Mouse (Mus musculus) midbrain, embryonic 15.5 days (tissue): Measurements from ENCODE around the gene Ppp1r8. TPM values are rescaled to one million over a fixed set of nuclear protein-coding genes. Genes with fewer than 3 reads are reported as not detected.
"Not testable (repeated sequence)": the region's sequence is repeated elsewhere in the genome, so short reads cannot be mapped to it uniquely, and the experiment has no call there.

Experiments
- ATAC-seq: fragments of 200-750 bp; cut with Nextera tagmentation; replicated peaks from 2 replicates; pipeline ENCODE4 v1.8.0; 2017; ENCODE audit warnings: moderate TSS enrichment
- H3K27ac ChIP-seq: fragments of 300-500 bp; sonication (generic); 2 replicates; pipeline ENCODE4 v1.5.1; 2015; ENCODE audit warnings: mild to moderate bottlenecking, inconsistent platforms
- H3K27me3 ChIP-seq: fragments of 300-500 bp; sonication (generic); replicated peaks from 2 replicates; pipeline ENCODE4 v1.6.1; 2015; ENCODE audit warnings: inconsistent platforms
- H3K36me3 ChIP-seq: fragments of 300-500 bp; sonication (generic); replicated peaks from 2 replicates; pipeline ENCODE4 v1.6.1; 2015; ENCODE audit warnings: inconsistent platforms
- H3K4me1 ChIP-seq: fragments of 300-500 bp; sonication (generic); 2 replicates; pipeline ENCODE4 v1.6.1; 2015; ENCODE audit warnings: inconsistent platforms
- H3K4me2 ChIP-seq: fragments of 300-500 bp; sonication (generic); 2 replicates; pipeline ENCODE4 v1.6.1; 2015; ENCODE audit warnings: inconsistent platforms, mild to moderate bottlenecking, moderate library complexity
- H3K4me3 ChIP-seq: fragments of 300-500 bp; sonication (generic); 2 replicates; pipeline ENCODE4 v1.5.1; 2015; ENCODE audit warnings: mild to moderate bottlenecking, inconsistent platforms
- H3K9ac ChIP-seq: fragments of 300-500 bp; sonication (generic); 2 replicates; pipeline ENCODE4 v1.6.1; 2015; ENCODE audit warnings: mild to moderate bottlenecking, inconsistent platforms
- H3K9me3 ChIP-seq: fragments of 300-500 bp; sonication (generic); 2 replicates; pipeline ENCODE4 v1.6.1; 2016; ENCODE audit warnings: inconsistent platforms
- WGBS: fragments of 180-500 bp; shearing (Covaris S2); methylation state at CpG from one replicate; pipeline ENCODE4 v1.1.7; 2015; ENCODE audit warnings: mixed read lengths; 5-methylcytosine and 5-hydroxymethylcytosine counted together
- polyA plus RNA-seq: library from polyadenylated mRNA; unstranded; fragments of >200 nt; fragmentation: Nextera tagmentation; extraction: Ambion mirVana; gene quantifications from 2 replicates; pipeline ENCODE4 v1.2.1, GENCODE M21; 2015

Ppp1r8 gene
- polyA plus RNA-seq, 1 experiment from 2014 or later, result 52.8 TPM

DNA sequence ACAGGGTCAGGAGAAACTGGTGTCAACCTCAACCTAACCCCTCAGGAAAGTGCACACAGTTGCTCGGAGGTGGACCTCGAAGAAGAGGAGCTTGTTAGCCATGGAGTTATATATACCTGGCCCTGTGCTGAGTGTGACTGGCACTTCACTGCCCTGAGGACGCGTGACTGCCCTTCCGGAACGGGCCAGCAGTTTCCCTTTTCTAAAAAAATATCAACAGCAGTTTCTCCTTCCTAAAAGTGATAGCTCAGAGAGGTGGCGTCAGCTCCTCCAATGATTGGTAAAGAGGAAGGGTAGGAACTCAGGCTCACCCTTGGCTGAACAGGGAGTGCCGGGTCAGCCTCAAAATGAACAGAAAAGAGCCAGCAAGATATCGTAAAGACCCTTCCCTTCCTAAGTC, 48.9 kb downstream of the Ppp1r8 start:
- Histone ChIP-seq H3K36me3 (no peaks in the 10 kb centered on the region), H3K4me3 (no peak overlapping the region), H3K27me3 (peaks cover 9% of the 10 kb centered on the region; the same call in 1 of the 2 replicates), H3K27ac (no peak overlapping the region), H3K4me2 (no peak overlapping the region), H3K9ac (no peak overlapping the region), H3K9me3 (no peaks in the 10 kb centered on the region), H3K4me1 (peaks cover 5% of the 10 kb centered on the region)
- WGBS, result 83% methylated on average over 9 of the region's 9 CpGs
- no peak for ATAC-seq

DNA sequence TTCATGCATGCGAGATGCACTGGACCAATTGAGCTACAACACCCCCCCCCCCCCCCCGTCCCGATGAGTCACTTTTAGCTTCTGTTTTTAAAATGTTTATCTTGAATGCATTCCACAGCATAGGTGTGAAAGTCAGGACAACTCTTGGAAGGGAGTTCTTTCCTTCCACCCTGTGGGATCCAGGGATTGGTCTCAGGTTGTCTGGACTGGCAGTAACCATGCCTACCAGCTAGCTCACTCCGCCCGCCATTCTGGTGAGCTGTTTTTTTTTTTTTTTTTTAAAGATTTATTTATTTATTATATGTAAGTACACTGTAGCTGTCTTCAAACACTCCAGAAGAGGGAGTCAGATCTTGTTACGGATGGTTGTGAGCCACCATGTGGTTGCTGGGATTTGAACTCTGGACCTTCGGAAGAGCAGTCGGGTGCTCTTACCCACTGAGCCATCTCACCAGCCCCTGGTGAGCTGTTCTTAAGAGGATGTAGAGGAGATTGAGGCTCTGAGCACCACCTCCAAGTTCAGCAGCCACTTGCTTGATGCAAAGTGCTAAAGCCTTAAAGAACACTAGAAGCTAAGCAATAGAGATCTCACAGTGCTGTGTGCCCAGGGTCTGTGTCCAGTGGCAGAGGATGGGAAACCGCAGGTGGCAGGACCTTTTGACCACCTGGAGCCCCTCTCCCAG, 49.5 kb downstream of the Ppp1r8 start:
- H3K27ac ChIP-seq, H3K4me1 ChIP-seq, H3K4me2 ChIP-seq, ATAC-seq, H3K9me3 ChIP-seq, H3K9ac ChIP-seq, H3K27me3 ChIP-seq, H3K4me3 ChIP-seq, H3K36me3 ChIP-seq: not testable (repeated sequence)
- WGBS, result 84% methylated on average over 9 of the region's 9 CpGs

DNA sequence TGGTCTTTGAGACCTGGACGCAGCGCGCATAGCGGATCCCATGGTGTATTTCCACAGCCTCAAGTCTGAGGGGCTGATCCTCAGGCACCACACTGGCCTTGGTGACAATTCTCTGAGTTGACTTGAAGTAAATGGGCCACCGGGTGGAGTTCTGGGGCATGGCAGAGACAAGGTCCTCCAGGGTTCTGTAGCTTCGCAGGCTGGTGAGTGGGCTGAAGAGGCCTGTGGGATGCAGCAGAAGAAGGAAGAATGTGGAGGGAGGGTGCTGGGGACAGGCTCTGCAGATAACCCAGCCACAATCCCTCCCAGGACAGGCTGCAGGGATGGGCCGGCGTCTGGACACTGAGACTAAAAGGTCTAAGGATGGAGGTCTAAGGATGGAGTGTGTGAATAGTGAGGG, 53.2 kb downstream of the Ppp1r8 start:
- Histone ChIP-seq H3K36me3 (no peaks in the 10 kb centered on the region), H3K27me3 (0 out of 2 replicates have a peak, but pooled peaks cover 1% of the 10 kb centered on the region), H3K4me2 (no peak overlapping the region), H3K4me1 (no peaks in the 10 kb centered on the region), H3K4me3 (no peak overlapping the region), H3K9me3 (no peaks in the 10 kb centered on the region), H3K27ac (no peak overlapping the region), H3K9ac (no peak overlapping the region)
- WGBS, result 95% methylated on average over 8 of the region's 8 CpGs
- ATAC-seq, result no peak

DNA sequence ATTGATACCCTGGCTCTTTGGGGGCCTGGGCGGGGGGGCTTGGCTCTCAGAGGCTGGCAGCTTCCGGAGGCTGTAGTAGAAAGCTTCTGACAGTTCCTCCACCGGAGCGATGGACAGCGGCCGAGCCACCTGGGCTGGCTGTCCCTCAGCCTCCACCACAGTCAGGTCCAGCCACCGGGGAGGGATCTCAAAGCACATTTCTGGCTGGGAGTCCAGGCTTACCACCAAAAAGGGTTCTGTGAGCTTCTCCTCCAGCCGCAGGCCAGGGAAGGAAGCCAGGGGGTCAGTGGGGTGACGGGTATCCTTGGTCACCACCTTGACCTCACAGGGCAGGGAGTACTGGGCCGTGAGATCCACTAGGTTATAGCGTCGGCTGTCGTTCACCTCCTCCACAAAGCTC, 57.7 kb downstream of the Ppp1r8 start:
- Histone ChIP-seq H3K9ac (no peak overlapping the region), H3K9me3 (no peaks in the 10 kb centered on the region), H3K27ac (no peak overlapping the region), H3K4me2 (no peak overlapping the region), H3K36me3 (no peaks in the 10 kb centered on the region), H3K27me3 (no peaks in the 10 kb centered on the region), H3K4me1 (no peaks in the 10 kb centered on the region), H3K4me3 (no peak overlapping the region)
- whole genome bisulfite sequencing, result 91% methylated on average over 13 of the region's 13 CpGs
- ATAC-seq, result no peak

DNA sequence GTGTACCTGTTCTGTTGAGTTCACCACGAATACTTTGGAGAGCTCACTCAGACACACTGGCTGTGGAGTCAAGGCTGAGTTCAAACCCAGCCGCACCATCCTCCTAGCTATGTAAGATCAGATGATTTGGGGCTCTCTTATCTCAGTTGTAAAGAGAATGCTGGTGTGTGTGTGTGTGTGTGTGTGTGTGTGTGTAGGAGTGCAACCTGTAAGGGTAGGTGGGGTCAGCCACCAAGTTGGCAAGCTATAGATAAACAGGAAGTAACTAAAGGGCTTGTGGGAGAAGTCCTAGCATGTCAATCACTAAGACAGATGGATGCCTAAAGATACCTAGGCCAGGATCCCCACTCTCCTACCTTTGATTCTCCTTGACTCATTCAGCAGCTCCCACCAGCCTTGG, 59.2 kb downstream of the Ppp1r8 start:
- H3K4me3 ChIP-seq, result no peak overlapping the region
- H3K9ac ChIP-seq, result no peak overlapping the region

DNA sequence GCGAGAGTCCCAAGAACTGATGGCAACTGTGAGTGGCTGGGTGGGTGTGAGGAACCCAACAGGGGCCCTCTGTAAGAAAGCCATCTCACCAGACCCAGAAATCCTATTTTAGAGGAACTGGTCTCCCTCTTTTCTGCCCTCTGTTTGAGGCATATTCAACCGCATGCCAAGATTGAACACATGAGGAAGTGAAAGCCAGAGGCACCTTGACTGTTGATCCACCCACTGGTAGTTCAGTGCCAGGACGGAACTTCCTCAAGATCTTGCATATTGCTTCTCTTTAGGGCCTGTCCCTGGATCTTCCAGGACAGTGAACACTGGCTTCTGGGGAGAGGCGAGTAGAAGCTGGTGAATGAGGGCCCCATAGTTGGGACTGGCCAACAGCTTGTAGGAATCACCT, 62.7 kb downstream of the Ppp1r8 start:
- no peak overlapping the region for H3K4me2 ChIP-seq
- no peak overlapping the region for H3K9ac ChIP-seq
- no peaks in the 10 kb centered on the region for H3K9me3 ChIP-seq
- no peak overlapping the region for H3K4me3 ChIP-seq
- H3K4me1 ChIP-seq, result no peaks in the 10 kb centered on the region
- WGBS, result 91% methylated on average over 4 of the region's 4 CpGs
- no peak overlapping the region for H3K27ac ChIP-seq
- H3K27me3 ChIP-seq, result no peaks in the 10 kb centered on the region
- ATAC-seq, result no peak
- peaks cover 6% of the 10 kb centered on the region; the same call in 1 of the 2 replicates for H3K36me3 ChIP-seq

More for the DNA sequence above, 59.2 kb downstream of the Ppp1r8 start:
- 82% methylated on average over 2 of the region's 2 CpGs for WGBS
- no peaks in the 10 kb centered on the region for H3K9me3 ChIP-seq
- no peaks in the 10 kb centered on the region for H3K4me1 ChIP-seq
- no peak overlapping the region for H3K27ac ChIP-seq
- no peak for ATAC-seq
- no peaks in the 10 kb centered on the region for H3K36me3 ChIP-seq
- H3K27me3 ChIP-seq, result no peaks in the 10 kb centered on the region
- H3K4me2 ChIP-seq, result no peak overlapping the region

DNA sequence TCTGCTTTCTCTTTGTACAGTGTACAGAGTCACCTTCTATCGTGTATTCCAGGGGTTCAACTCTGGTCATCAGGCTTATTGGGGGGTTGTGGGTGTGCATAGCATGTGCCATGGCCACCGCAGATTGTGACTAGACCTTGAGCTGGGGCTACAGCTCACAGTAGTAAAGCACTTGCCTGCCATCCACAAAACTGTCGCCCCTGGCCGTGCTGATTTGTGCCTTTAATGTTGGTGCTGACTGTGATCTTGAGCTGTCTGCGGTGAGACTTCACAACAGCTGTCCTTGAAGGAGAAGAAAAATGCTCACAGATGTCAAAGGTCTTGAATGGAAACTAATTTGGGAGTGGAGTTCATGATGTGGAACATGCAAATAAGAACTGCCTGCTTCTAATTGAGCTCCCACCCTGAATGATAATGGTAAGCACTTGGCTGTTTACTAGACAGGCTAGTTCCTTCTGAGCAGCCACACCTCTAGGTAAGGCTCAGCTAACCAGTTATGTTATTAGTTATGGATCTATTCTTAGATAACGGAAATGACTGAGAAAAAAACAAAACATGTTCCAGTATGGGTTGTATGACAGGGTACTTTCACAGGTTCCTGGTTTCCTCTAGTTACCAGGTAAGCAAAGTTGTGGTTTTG, 64.3 kb downstream of the Ppp1r8 start:
- Histone ChIP-seq H3K36me3 (peaks cover 9% of the 10 kb centered on the region; the same call in 1 of the 2 replicates), H3K27me3 (no peaks in the 10 kb centered on the region), H3K4me3 (no peak overlapping the region), H3K4me2 (no peak overlapping the region), H3K9ac (no peak overlapping the region), H3K9me3 (no peaks in the 10 kb centered on the region), H3K4me1 (no peaks in the 10 kb centered on the region), H3K27ac (no peak overlapping the region)
- 95% methylated on average over 6 of the region's 6 CpGs for WGBS
- ATAC-seq, result no peak

Other genes starting within 250 kb of the Ppp1r8 start
- 14.5 and 15.3 TPM in 2 replicates for gene Eya3, start 204.2 kb downstream of the Ppp1r8 start, polyA plus RNA-seq
- 4.0 and 5.4 TPM in 2 replicates for gene Xkr8, start 110.6 kb downstream of the Ppp1r8 start, polyA plus RNA-seq
- gene Smpdl3b, start 85.9 kb downstream of the Ppp1r8 start, polyA plus RNA-seq, result 0.79 and 1.0 TPM in 2 replicates
- gene Rpa2, start 74.8 kb downstream of the Ppp1r8 start, polyA plus RNA-seq, result 32.9 and 34.5 TPM in 2 replicates
- 0.62 and 0.65 TPM in 2 replicates for gene Themis2, start 46.8 kb downstream of the Ppp1r8 start, polyA plus RNA-seq
- 154 and 161 TPM in 2 replicates for gene Stx12, start 41.3 kb upstream of the Ppp1r8 start, polyA plus RNA-seq
- 44.6 and 45.6 TPM in 2 replicates for gene Fam76a, start 79.4 kb upstream of the Ppp1r8 start, polyA plus RNA-seq
- gene Fgr, start 130.9 kb upstream of the Ppp1r8 start, polyA plus RNA-seq, result 0.06 and 0.27 TPM in 2 replicates
- gene Ahdc1, start 168.1 kb upstream of the Ppp1r8 start, polyA plus RNA-seq, result 13.5 and 14.4 TPM in 2 replicates